Mouse (Mus musculus) frontal cortex, adult 2 months (tissue): ENCODE data around the gene Haus3. TPM values are rescaled to one million over a fixed set of nuclear protein-coding genes. Genes with fewer than 3 reads are reported as not detected.

Experiments used
- DNase-seq, 2 experiments: peaks; one replicate each; pipeline ENCODE4 v3.0.0; 2022; ENCODE audit warnings: low spot score in 1 of 2; ENCODE audit errors: extremely low spot score in 1 of 2
- polyA plus RNA-seq: library from polyadenylated mRNA; depleted of rRNA; stranded (reverse); fragments of >200 nt; gene quantifications from 2 replicates; pipeline ENCODE4 v1.2.3, GENCODE M21; 2012; rRNA removed

Haus3 gene
- 6.5 and 6.7 TPM in 2 replicates for polyA plus RNA-seq

DNA sequence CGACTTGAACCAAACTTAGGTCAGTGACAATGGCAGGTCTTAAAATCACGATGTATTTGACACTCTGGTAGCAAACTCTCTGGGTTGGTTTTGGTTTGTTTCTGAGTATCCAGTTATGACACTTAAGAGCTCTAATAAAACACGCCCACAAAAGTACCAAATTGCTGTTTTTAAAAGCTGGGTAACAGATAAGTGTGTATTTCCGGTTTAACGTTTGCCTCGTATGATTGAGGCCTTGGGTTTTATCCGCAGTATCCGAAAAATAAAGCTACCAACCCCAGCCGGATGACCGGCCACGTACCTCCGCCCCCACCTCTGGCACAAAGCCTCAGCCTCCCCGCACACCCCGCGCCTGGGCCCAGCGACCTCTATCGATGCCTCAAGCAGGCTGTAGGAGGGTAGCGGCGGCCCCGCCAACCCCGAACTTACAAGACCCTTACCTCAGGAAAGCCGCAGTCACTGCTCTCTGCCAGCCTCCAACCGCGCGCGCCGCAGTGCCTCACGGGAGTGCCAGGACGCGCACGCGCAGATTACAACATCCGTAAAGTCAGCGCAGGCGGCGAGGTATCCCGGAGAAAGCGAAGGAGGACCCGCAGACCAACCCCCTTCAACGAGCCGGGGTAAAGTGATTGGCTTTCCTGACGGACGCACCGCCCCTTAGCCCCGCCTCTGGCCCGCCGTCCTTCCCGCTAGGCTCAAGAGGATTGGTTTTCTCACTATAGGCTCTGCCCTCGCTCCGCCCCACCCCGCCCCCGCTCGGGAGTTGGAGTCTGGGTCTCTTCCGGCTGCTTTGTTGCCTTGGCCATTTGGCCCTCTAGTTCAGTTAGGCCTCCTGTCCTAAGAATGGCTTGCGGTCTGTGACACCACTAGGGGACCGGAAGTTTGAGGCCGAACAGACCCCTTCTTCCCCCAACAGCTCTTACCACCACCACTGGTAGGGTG is at the start of gene Haus3, which contains the start of gene Poln:
Haus3 (minus strand) TSS at position 578 of the 942 bp plus-strand sequence.
Poln (minus strand) TSS at position 499 of the 942 bp plus-strand sequence.
- DNase-seq = peak; percentile 97 to 98

DNA sequence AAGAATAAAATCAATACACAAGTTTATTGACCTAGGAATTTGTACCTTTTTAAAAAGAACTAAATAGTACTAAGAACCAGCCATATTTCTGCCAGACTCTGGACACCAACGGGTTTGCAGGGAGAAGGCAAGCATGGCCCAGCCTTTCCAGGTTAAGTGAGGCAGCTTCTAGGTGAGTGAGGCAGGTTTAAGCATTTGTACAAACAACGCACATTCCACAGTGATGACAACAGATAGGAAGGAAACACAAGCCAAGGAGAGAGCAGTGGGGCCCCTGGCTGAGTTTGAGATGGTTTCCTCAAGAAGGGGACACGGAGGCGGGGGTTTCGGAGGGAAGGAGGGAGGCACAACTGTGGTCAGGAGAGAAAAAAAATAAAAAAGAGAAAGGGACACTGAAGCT is 49.3 kb upstream of the Haus3 start:
- no peak for DNase-seq

- peak in 1 of 2 experiments; percentile 30 for DNase-seq
Observed at GRCm38 (mm10) chr5:34217756-34218155, 48.4 kb upstream of the Haus3 start.

DNA sequence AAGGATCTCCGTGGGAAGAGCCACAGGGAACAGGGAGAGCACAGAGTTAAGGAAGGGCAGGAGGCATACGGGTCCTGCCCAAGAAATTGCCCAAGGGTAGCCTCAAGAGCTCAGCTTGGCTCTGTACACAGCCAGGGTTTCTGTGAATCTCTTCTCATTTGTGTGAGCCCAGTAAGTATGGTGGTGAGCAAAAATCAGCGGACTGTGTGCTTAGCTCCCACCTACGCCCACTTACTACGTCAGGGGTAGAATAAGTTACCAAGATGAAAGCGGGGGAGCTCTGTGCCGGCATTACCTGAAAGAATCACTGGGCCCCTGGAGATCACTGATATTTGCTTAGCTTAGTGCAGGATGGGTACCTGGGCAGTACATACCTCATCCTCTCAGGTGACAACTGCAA is 46.7 kb upstream of the Haus3 start:
- no peak for DNase-seq

DNA sequence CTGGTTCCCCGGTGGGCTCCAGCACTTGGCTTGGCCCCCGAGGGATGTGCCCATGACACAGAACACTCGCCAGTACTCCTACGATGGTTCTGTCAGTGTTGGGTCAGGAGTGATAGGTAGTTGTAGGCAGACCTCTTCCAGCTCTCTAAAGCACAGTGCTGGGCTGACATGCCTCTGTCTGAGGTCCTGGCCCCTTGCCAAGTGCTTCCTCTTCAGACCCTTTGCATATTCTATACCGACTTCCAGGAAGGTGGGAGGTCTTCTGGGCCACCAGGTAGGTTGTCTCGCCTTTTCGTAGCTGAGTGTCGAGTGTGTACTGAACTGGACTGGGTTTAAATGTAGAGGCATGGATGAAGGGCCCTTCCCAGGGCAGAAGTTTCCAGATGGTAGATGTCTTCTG is 44.3 kb upstream of the Haus3 start:
- no peak for DNase-seq

GRCm38 (mm10) chr5:34210279-34210678 is 41.0 kb upstream of the Haus3 start:
- peak in 1 of 2 experiments; percentile 89 for DNase-seq

- no peak for DNase-seq
Observed at GRCm38 (mm10) chr5:34207503-34207902, 38.2 kb upstream of the Haus3 start.

GRCm38 (mm10) chr5:34205788-34206187 is 36.5 kb upstream of the Haus3 start:
- DNase-seq = no peak

DNA sequence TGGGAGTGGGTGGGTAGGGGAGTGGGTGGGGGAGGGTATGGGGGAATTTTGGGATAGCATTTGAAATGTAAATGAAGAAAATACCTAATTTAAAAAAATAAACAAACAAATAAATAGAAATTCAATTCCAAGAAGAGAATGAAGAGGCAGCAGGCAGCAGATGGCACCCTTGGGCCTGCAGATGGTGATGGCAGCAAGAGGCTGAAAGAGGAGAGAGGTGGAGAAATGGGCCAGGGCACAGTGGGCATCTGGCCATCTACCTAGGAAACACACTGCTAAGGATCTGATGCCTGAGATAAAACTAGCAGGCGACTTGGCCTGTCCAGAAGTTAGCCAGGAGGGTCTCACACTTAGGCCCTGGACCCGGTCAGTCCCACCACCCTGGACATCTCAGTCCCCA is 35.6 kb upstream of the Haus3 start:
- no peak for DNase-seq

DNA sequence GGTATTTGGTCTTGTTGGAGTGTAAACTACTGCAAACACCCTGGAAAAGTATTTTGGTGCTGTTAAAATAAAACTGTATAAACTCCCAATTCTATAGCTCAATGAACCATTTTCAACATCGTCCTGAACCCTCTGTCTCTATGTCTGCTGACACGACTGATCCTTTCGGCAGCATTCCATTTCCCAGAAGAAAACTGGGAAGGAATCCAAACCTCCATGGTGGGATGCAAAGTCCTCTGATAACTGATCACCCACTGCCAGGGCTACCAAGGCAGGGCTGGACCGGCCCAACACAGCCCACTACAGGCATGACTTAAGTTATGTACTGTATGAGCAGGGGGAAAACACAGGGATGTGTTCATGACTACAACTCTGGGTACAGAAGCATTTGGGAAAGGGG is 32.7 kb upstream of the Haus3 start:
- DNase-seq = no peak

DNA sequence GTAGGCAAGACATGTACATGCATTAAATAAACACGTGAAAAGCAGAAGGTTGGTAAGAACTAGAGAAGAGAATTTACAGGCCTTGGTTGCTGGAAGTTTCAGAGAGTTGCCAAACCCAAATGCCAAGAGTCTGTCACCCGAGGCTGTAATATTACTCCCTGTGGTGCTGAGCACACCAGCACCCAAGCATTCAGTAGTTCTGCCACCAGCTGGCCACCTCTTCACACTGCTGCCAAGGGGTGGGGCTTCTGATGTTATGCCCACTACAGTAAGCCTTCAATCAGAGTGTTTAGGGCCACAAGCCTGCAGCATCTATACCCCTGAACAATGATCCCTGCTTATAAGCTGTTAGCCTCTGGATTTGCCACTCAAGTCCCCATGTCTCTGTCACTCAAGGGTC is 32.1 kb upstream of the Haus3 start:
- DNase-seq = no peak

- DNase-seq = no peak
Observed at GRCm38 (mm10) chr5:34198615-34199014, 29.3 kb upstream of the Haus3 start.

GRCm38 (mm10) chr5:34197243-34197642 is 27.9 kb upstream of the Haus3 start:
- peak; percentile 82 to 84 for DNase-seq

DNA sequence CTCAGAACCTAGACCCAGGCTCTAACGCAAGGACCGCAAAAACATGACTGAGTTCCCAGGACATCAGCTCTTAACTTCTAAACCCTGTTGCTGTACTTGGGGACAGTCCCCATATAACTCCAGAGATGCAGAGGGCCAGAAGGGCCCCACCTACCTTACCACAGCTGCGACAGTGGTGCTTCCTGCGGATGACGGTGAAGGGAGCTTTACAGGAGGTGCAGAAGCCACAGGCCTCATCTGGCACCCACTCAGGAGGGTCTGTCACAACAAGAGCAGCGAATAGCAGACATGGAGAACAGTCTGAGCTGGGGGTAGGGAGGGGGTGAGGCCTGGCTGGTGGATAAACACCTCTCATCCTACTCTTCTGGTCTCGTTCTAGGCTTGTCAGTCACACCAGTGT is 27.1 kb upstream of the Haus3 start:
- no peak for DNase-seq

GRCm38 (mm10) chr5:34195786-34196185 is 26.5 kb upstream of the Haus3 start:
- no peak for DNase-seq

- peak; percentile 74 to 77 for DNase-seq
Observed at GRCm38 (mm10) chr5:34194975-34195662, 25.8 kb upstream of the Haus3 start.

- DNase-seq = no peak
Observed at GRCm38 (mm10) chr5:34194426-34194825, 25.1 kb upstream of the Haus3 start.

DNA sequence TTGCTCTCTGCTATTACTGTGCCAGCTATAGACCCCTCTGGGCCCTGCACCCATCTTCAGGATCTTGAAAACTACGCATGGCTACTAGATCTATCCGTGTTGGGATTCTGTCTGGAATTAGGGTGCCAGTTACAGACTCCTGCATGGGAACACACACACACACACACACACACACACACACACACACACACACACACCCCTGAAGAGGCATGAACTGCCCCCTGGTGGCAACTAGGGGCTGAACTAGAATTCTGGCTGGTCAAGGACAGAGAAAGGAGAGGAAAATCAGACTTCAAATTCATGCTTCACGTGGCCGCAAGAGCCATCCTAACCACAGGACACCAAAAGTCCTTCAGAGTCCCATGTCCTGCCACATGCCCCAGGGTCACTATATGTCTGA is 22.5 kb upstream of the Haus3 start:
- DNase-seq = no peak

- no peak for DNase-seq
Observed at GRCm38 (mm10) chr5:34191021-34191420, 21.7 kb upstream of the Haus3 start.

DNA sequence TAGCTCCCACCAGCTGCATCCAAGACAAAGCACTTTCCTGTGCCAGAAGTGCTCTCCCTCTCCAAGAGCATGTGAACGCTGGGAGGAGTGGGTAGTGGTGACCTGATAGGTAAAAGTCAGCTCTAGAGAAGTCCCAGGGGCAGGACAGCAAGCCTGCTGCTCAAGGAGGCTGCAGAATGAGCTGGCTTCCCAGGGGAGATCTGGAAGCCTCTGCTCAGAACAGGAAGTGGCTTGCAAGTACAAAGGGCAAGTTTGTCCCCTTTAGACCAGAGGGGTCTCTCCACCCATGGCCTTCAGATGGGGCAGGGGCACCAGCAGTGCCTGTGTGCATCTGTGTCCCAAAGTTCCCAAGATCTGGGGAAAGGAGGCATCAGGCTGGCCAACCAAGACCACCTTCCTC is 20.2 kb upstream of the Haus3 start:
- no peak for DNase-seq

DNA sequence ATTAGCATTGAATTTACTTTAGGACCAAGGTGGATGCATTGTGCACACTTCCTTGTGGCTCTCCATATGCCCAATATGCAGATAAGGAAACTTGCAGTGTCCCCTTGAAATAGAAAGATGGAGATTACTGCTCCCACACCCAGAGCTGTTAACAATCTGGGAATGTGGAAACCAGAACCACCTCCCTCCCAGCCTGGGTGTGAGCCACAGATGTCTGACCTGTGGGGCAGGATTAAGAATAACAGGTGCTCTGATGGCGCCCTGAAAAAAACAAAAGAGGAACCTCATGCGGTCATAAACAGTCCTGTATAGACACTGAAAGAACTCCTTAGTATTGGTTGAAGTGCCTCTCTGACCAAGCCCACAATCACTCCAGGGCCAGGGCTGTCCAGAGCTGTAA is 19.5 kb upstream of the Haus3 start:
- DNase-seq = no peak
